ENCODE assay signal across 9 mouse cellular contexts in the genomic region with DNA sequence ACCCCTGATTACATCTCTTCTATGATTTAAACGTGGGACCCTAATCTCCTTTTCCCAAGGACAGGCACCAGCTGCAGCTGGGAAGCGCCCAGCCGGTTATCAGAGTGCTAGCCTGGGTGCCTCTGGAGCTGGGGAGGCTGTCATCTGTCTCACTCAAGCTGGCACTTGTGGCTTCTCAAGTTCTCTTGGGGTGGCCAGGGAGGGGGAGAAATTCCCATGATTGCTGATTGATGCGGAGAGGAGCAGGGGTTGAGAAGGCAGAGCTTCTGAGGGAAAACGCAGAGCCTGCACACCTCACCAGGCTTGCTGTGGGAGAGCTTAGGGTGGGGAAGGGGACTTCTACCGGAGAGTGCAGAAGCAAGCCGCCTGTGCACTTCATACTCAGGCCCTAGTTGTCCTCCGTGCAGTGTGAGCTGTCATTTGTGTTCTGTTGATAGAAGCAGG.
DNase-seq lines count a peak whose midpoint lies in the region; ATAC-seq and TF ChIP-seq lines count a peak whose summit lies in the region.
"Had no signal": no experiment of that assay in that cellular context is flagged by ENCODE, and none has a peak within 500 bp of the region (broad histone marks: within the 10 kb centered on the region; RNA-seq: fewer than 3 reads in every experiment).

No protein-coding gene starts in this region.

- peaks cover 2% of the 10 kb centered on the region; the same call in 1 of the 2 replicates for H3K9me3 ChIP-seq in heart, embryonic 16.5 days (replicated peaks; ENCODE audit: control insufficient read depth, low read length)
- no peaks in the 10 kb centered on the region for H3K9me3 ChIP-seq in embryonic facial prominence, embryonic 15.5 days (replicated peaks)
- H3K9me3 ChIP-seq in limb, embryonic 10.5 days (replicated peaks), result no peaks in the 10 kb centered on the region
- no peaks in the 10 kb centered on the region for H3K9me3 ChIP-seq in midbrain, postnatal 0 days (ENCODE audit: low read length)

- no peaks in the 10 kb centered on the region for H3K27me3 ChIP-seq in heart, embryonic 16.5 days (ENCODE audit: control insufficient read depth, insufficient read depth, low read length)
- no peaks in the 10 kb centered on the region for H3K27me3 ChIP-seq in embryonic facial prominence, embryonic 15.5 days
- H3K27me3 ChIP-seq in limb, embryonic 10.5 days (ENCODE audit: low read depth, poor library complexity, severe bottlenecking), result peaks cover 27% of the 10 kb centered on the region
- no peaks in the 10 kb centered on the region for H3K27me3 ChIP-seq in midbrain, postnatal 0 days (ENCODE audit: insufficient read depth, low read length)
- H3K27me3 ChIP-seq: CH12.LX had no signal

- 5% methylated on average over 8 of the region's 8 CpGs for WGBS in heart, embryonic 16.5 days
- WGBS in embryonic facial prominence, embryonic 15.5 days, result 5% methylated on average over 8 of the region's 8 CpGs
- WGBS in limb, embryonic 10.5 days, result 3% methylated on average over 8 of the region's 8 CpGs
- 3% methylated on average over 8 of the region's 8 CpGs for WGBS in midbrain, postnatal 0 days

- peak; percentile 69 for ATAC-seq in heart, embryonic 16.5 days (replicated peaks; ENCODE audit: extremely low read depth, insufficient read depth, low FRiP score)
- ATAC-seq in embryonic facial prominence, embryonic 15.5 days (ENCODE audit: insufficient number of reproducible peaks, low FRiP score, low TSS enrichment, low read depth), result no peak
- ATAC-seq in midbrain, postnatal 0 days (ENCODE audit: low FRiP score), result no peak

- no peak for DNase-seq in heart, postnatal 14 days
- DNase-seq in limb, embryonic 10.5 days (ENCODE audit: low spot score), result peak; percentile 34
- DNase-seq in midbrain, postnatal 0 days (ENCODE audit: low spot score), result no peak
- no peak for DNase-seq in right cerebral cortex, adult 2 months (ENCODE audit: low spot score in 2 of 2)
- no peak for DNase-seq in thymus, postnatal 10 days (ENCODE audit: low spot score in 2 of 2)
- no peak for DNase-seq in cerebellum, postnatal 36 days

- H3K27ac ChIP-seq in heart, embryonic 16.5 days (ENCODE audit: low read length), result 0 out of 2 replicates have a peak overlapping the region, but pooled peaks have one; percentile 9
- no peak overlapping the region for H3K27ac ChIP-seq in embryonic facial prominence, embryonic 15.5 days (replicated peaks)
- no peak overlapping the region for H3K27ac ChIP-seq in limb, embryonic 10.5 days
- no peak overlapping the region for H3K27ac ChIP-seq in midbrain, postnatal 0 days (ENCODE audit: low read depth, low read length)

- H3K36me3 ChIP-seq in heart, embryonic 16.5 days (ENCODE audit: control insufficient read depth, insufficient read depth), result no peaks in the 10 kb centered on the region
- H3K36me3 ChIP-seq in embryonic facial prominence, embryonic 15.5 days, result no peaks in the 10 kb centered on the region
- no peaks in the 10 kb centered on the region for H3K36me3 ChIP-seq in limb, embryonic 10.5 days
- H3K36me3 ChIP-seq in midbrain, postnatal 0 days (ENCODE audit: insufficient read depth, low read length), result no peaks in the 10 kb centered on the region

- TF ChIP-seq CTCF in midbrain, postnatal 0 days (IDR thresholded peaks at IDR 0.05), result no peak

- peaks cover 11% of the 10 kb centered on the region for H3K4me1 ChIP-seq in heart, embryonic 16.5 days (ENCODE audit: control insufficient read depth, insufficient read depth, low read length)
- peaks cover 5% of the 10 kb centered on the region; the same call in 1 of the 2 replicates for H3K4me1 ChIP-seq in embryonic facial prominence, embryonic 15.5 days
- peaks cover 6% of the 10 kb centered on the region for H3K4me1 ChIP-seq in limb, embryonic 10.5 days
- H3K4me1 ChIP-seq in midbrain, postnatal 0 days (ENCODE audit: insufficient read depth, low read length), result no peaks in the 10 kb centered on the region; the same call in 1 of the 2 replicates

- peak overlapping the region; percentile 42 for H3K4me3 ChIP-seq in heart, embryonic 16.5 days (ENCODE audit: low read length)
- H3K4me3 ChIP-seq in embryonic facial prominence, embryonic 15.5 days (replicated peaks), result 0 out of 2 replicates have a peak overlapping the region, but pooled peaks have one; percentile 8
- peak overlapping the region; percentile 30 for H3K4me3 ChIP-seq in limb, embryonic 10.5 days
- peak overlapping the region; percentile 16 for H3K4me3 ChIP-seq in midbrain, postnatal 0 days (ENCODE audit: low read depth, low read length)

- intact Hi-C loops in heart, postnatal 14 days (cut with DNase I), result no loop called here

- peak overlapping the region; percentile 58 for H3K4me2 ChIP-seq in heart, embryonic 16.5 days (ENCODE audit: low read depth, low read length)
- H3K4me2 ChIP-seq in embryonic facial prominence, embryonic 15.5 days (replicated peaks), result peak overlapping the region; percentile 30
- peak overlapping the region; percentile 50 for H3K4me2 ChIP-seq in midbrain, postnatal 0 days (ENCODE audit: low read depth, low read length, poor library complexity, severe bottlenecking)

- H3K9ac ChIP-seq in heart, embryonic 16.5 days (ENCODE audit: low read length), result peak overlapping the region; percentile 26; the same call in 1 of the 2 replicates
- H3K9ac ChIP-seq in embryonic facial prominence, embryonic 15.5 days, result no peak overlapping the region
- no peak overlapping the region for H3K9ac ChIP-seq in midbrain, postnatal 0 days (replicated peaks; ENCODE audit: low read length, poor library complexity, severe bottlenecking)
